Mouse (Mus musculus): ENCODE measurements around the gene Cdk2ap2.

GRCm38 (mm10) chr19:4108535-4108934, 11.6 kb downstream of the Cdk2ap2 start:
- TF ChIP-seq CTCF (IDR thresholded peaks at IDR 0.05; ENCODE audit: low read depth, low read length) (no peak), POLR2A (IDR thresholded peaks at IDR 0.05; ENCODE audit: extremely low read depth, insufficient read depth, low read length) (no peak)
